Mouse (Mus musculus) spleen, postnatal 4 days (tissue): ENCODE measurements around the gene Crtc2.

Experiments used
- DNase-seq, 2 experiments: peaks; one replicate each; pipeline ENCODE4 v3.0.0; 2022; ENCODE audit warnings: low spot score in 2 of 2

Gene Crtc2

DNA sequence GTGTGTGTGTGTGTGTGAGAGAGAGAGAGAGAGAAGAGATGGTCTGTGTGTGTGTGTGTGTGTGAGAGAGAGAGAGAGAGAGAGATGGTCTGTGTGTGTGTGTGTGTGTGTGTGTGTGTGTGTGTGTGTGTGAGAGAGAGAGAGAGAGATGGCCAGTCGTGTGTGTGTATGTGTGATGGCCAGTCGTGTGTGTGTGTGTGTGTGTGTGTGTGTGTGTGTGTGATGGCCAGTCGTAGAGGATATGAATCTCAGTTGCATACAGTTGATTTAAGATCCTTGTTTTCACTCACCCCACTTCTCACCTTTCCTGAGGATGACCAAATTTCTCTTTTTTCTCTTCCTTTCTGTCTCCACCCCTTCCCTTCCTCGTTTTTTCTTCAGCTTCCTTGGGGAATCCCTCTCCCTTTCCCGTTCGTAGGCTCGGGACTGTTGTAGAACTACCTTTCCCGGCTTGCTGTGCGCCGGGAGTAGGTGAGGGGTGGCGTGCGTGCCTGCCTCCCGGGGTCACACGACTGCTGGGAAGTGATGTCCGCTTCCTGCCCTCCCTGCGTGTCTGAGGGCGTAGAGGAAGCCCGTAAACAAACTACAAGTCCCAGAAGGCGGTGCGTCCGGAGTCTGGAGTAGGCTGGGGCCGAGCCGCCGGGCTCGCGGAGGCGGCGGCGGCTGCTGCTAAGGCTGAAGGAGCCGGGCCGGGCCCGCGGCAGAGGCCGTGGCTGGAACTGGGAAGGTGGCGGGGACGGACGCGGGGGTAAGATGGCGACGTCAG lies at the start of gene Crtc2:
Gene Crtc2, plus strand, starts transcription at position 511 of the 766 bp plus-strand sequence.
- peak; percentile 92 to 94 for DNase-seq

DNA sequence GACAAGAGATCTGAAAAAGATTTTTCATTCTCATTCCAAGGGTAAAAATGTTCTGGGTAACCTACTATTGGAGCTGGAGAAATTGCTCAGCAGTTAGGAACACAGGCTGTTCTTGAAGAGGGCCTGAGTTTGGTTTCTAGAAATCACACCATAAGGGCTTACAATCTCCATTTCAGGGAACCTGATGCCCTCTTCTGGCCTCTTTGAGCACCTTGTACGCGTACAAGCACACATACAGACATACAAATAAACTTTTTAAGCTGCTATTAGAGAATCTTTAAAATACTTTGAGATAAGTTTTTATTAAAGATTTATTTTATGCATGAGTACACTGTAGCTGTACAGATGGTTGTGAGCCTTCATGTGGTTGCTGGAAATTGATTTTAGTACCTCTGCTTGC lies 49.4 kb upstream of the Crtc2 start:
- no peak for DNase-seq

DNA sequence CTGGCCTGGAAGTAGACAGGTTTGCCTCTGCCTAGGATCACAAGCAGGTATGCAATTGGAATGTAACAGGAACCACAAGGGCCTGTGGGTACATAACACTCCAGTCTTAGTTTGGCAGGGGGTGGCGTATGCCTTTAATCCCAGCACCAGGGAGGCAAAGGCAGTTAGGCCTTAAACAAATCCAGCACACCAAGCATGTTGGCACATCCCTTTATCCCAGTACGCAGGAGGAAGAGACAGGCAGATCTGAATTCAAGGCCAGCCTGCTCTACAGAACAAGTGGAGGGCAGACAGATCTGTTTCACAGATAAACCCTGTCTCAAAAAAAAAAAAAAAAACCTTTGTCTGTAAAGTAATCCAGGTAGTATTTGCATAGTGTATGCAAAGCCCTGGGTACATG lies 45.3 kb upstream of the Crtc2 start:
- DNase-seq: no peak

DNA sequence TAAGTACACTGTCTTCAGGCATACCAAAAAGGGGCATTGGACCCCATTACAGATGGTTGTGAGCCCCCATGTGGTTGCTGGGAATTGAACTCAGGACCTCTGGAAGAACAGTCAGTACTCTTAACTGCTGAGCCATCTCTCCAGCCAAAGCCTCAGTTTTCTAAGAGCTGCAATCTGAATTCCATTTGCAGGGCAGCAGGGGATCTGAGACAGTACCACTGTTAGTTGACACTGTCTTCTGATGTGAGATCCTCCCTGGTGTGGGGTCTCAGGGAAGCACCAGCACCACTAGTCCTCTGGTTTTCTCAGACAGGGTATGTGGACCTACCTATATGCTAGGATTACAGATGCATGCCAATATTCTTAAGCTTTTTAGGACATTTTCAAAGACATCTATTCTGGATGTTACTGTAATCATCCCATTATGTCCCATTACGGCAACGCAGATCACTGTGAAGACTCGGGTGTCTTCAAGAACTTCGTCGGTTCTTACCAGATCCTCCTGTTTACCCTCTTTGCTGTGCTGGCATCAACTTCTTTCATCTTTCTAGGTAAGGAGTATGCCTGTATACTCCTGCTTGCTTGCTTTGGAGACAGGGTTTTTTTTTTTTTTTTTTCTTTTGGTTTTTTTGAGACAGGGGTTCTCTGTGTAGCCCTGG lies 43.9 kb upstream of the Crtc2 start:
- DNase-seq: no peak

DNA sequence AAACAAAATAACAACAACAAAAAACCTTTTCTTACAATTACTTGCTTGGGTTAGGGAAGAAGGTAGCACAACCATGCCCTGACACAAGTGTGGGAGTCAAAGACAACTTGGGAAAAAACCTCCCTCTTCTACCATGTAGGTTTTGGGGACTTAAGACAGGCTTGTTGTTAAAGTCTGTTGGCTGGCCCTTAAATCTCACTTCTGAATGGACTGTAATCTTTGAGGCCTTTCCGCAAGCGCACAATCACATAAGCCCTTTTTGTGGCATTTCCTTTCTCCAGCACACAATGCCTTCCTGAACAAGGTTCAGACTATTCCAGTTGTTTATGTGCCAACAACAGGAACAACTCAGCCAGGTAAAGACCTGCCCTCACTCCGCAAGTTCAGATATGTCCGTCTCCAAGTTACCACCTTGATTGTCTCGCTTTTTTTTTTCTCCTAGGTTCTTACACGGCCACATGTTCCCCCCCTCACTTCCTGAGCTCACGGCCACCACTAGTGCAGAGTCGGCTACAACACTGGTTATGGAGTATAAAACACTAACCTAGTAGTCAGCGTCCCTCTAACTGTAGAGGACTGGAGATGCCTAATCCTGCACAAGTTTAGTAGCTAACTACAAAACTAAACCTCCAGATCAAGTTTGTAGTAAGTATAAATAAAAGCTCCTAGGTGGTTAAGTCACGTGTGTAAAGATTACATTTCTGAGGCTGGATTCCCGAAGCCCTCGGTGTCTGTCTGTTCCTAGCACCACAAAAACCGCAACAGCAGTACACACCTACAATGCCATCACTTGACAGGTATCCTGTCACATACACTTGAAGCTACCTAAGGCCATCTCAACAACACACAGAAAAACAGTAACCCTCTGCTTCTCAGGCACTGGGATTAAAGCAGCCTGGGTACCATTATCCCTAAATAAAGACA lies 42.2 kb upstream of the Crtc2 start:
- DNase-seq: no peak

DNA sequence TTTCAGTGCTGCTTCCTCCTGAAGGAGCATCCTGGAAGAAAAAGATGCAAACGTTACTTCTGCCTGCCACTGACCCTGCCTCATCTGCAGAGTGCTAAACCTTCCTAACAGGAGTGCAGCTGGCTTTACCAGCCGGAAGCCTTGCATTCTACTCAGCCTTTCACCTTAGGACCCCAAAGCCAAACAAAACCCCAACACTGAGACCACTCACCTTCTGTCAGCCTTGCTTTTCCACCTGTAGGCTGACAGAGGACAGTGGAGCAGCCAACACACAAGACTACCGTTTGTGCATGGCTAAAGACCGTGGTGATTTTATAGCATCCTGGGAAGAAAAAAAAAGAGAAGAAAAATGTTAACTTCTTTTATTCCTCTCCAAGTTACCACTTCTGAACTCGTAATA lies 41.2 kb upstream of the Crtc2 start:
- DNase-seq: no peak

DNA sequence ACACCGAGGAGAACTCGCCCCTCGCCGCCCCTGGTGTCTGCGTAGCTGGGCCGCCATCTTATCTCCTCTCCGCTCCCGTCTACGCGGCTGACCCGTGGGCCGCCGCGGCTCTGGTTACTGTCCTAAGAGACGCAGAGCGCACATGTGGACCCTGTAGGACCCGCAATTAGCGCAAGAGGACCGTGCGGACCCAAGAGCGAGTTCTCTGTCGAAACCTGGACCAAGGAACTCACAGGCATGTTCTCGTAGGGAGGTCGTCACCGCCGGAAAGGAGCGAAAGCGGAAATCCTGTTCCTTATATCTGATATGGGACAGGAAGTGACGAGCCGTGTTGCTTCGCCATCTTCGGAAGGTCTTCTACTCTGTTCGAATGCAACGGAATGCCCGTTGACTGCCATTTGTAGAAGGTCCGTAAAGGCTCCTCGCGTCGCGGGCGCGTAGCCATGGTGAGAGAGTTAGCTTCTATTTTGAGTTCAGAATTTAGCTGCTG lies 40.5 kb upstream of the Crtc2 start, which contains the start of the genes Rps27 and Rab13:
Gene Rps27, minus strand, starts transcription at position 275 of the 490 bp plus-strand sequence.
Gene Rab13, plus strand, starts transcription at position 319 of the 490 bp plus-strand sequence.
- DNase-seq: peak; percentile 83 to 90

DNA sequence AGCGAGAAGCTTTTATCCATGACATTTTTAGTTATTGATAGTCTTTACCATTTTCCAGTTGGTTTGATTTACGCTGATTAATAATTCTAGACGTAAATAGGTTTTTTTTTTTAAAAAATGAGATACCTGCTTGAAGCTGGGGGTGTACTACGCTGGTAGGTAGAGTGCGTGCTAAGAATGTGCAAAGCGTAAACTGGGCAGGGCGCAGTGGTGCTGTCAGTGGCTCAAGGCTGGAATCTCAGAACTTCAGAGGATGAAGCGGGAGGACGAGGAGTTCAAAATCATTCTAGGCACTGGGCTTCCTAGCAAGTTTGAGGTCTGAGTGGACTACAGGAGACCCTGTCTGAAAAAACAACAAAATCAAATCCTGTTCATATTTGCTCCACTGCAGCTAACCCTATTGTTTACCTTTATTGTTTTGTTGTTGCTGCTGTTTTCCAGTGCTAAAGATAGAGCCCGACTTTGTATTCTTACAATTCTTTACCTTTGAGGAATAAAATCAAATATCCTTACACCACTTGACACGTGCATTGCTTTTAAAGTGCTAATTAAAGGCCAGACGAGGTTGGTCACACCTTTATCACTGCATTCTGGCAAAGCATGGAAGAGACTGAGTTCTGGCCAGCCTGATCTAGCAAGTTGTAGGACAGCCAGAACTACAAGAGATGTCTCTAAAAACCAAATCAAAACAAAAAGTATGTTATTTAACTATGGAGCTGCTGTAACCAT lies 39.8 kb upstream of the Crtc2 start:
- no peak for DNase-seq

DNA sequence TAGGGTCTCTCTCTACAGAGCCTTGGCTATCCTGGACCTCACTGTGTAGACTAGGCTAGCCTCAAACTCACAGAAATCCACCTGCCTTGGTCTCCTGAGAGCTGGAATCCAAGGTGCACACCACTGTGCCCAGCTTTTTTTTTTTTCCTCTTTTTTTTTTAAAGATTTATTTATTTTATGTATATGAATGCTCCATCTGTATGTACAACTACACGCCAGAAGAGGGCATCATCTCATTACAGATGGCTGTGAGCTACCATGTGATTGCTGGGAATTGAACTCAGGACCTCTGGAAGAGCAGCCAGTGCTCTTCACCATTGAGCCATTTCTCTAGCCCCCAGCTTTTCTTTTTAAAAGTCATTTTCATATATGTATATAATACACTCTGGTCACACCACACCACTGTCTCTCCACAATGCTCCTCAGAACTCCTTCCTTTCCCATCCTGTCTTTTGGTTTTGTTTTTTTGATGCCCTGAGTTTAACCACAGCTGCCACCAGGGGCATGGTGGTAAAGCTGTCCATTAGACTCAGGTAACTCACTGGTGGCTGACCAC lies 38.1 kb upstream of the Crtc2 start:
- DNase-seq: no peak

DNA sequence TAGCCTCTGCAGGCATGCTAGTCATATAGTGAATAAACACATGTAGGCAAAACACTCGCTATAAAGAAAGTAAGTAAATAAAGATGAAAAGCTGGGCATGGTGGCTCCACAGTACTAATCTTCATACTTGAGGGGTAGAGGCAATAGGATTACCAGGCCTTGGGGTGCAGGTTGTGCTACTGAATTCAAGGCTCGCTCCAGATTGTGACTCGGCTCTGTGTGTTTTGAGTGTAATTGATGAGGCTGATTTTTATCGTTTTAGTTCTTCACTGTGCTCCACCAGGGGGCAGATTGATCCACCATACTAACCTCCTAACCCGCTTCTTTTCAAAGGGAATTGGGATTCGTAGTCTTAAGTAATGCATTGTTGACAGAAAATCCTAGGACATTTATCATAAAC lies 33.9 kb upstream of the Crtc2 start:
- peak in 1 of 2 experiments; percentile 37 for DNase-seq

DNA sequence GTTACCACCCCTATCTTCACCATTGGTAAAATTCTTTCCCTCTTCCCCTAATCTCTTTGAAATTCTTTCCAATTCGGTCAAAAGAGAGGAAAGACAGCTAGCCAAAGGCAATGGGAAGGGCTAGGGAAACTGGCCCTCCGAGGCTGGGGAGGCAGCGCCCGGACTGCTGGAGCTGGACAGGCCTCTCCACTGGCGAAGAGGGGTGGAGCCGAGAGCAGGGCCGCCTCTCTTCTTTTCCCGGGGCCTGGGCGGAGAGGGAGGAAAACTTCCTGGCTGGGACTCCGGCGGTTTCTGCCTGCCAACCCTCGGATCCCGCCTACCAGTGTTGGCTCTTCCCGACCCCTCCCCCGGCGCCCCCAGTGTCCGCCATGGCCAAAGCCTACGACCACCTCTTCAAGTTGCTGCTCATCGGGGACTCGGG lies 33.4 kb upstream of the Crtc2 start:
- DNase-seq: peak; percentile 41 to 74

DNA sequence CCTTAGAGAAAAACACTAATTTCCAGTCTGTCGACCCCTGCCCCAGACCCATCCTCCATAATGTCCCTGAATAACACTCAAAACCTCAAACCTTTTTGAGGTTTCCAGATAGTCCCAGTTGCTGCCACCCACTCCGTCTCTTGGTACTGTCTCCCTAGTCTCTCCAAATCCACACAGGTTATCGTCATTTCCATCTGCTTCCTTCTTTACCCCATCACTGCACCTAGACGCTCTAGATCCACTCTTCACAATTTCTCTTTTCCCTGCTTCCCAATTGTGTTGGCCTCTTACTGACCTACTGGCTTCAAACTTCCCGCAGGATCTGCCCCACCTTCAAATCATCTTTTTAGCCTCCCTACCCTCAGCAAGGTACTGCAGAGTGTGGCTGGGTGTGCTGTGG lies 32.8 kb upstream of the Crtc2 start:
- no peak for DNase-seq

DNA sequence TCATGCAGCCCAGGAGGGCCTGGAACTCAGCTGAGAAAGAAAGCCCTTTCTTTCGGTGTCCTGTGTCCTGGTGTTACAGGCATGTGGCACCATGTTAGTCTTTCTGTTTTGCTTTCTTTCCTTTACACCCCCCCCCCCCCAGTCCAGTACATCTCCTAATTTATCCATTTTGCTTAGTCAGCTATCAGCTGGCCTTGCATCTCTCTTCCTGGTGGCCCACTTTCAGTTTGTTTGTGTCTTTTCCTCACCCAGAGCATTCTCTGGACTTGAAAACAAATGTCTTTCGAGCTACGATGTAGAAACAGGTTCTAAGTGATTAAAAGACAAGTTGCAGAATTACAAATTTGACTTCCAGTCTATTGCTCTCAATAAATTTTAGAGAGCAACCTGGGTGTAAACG lies 31.5 kb upstream of the Crtc2 start:
- DNase-seq: no peak

DNA sequence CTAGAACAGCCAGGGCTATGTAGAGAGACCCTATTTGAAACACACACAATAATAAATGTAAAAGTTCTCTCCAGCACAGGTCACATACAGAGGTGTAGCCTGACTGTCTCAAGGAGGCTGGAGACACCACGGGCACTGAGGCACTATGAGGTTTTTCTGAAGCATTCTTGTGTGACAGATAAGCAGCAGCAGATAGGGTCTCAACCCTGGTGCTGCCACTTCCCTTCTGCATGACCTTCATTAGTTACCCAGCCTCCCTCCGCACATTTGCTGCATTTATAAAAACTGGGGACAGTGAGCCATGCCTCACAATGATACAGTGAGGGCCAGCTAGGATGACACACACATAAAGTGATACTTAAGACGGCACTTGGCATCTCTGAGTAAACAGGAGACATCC lies 31.0 kb upstream of the Crtc2 start:
- DNase-seq: no peak

DNA sequence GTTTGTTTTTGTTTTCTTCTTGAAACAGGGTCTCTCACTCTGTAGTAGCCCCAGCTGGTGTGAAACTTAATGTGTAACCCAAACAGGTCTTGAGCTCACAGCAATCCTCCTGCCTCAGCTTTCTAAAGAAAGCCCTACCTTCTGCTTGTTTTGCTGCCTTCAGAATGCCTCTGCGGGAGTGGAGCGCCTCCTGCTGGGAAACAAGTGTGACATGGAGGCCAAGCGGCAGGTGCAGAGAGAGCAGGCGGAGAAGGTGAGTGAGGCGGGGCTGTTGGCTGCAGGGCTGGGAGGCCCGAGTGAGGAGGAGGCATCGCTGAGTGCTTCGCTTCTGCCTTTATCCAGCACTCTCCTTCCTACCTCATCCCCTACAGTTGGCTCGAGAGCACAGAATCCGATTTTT lies 29.6 kb upstream of the Crtc2 start:
- DNase-seq: no peak

DNA sequence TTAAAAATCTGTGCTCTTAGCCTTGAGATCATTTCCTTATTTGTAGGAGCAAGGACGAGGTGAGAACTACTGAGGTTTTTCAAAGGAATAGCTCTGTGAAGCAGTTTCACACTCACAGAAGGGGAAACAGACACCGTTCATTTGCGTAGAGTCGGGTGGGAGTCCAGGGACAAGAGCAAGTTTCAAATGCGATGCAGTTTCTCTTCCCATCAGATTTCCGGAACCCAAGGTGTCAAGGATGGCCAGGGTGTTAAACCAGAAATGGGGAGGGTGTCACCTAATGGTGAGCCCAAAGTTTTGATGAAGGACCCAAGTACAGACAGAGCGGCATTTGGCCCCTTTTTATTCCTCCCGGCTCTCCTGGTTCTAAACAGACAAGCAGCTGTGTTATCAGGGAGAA lies 22.9 kb upstream of the Crtc2 start:
- DNase-seq: no peak

DNA sequence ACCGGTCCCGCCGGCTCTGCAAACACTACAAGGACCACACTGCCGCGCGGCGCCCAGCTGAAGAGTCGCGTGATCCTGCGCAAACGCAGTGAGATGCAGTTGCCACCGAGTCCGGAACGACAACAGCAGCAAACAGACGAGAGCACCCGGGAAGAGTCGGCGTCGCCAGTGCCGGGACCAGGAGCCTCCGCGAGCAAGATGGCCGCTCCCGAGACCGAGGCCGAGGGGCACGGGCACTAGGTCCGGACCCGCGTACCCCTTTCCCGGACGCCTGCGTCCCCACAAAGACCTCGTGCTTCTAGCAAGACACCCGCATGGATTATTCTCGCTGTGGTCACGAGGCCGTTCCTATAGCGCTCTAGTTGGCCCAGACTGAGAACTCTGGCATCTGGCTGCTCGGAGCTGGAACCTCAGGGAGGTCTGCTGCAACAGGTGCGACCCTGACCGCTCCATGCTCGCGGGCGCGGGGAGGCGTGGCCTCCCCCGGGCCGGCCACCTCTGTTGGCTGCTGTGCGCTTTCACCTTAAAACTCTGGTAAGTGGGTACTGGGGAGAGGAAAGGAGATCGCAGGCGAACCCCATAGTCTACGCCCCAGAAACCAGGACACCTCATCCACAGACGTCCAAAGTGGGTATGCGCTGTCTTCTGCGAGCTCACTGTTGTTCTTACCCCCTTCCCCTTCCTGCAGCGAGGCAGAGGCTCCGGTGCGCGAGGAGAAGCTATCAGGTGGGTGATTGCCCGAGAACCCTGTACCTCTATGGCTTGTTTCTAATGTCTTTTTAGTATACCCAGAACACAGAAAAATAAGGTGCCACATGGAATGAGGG lies 22.2 kb upstream of the Crtc2 start, which contains the start of gene Jtb:
Gene Jtb, plus strand, starts transcription at position 91 of the 827 bp plus-strand sequence.
- peak; percentile 87 to 93 for DNase-seq

DNA sequence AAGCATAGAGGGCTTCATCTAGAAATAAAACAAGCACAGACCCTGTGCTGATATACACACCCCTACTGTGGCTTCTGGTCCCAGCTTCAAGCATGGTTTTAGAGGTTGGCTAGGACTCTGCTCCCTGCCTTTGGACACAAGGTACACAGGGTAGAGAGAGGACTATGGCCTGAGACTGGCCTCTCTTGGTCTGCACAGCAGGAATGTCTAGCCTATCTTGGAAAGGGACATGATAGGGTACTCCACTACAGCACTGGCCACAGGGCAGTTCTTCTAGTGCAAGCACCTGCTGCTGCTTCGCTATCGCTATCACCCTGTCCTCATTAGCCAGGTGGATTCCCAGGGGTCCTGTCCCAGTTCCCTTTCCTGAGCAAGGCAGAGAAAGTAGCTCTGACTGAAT lies 12.7 kb upstream of the Crtc2 start:
- DNase-seq: no peak

DNA sequence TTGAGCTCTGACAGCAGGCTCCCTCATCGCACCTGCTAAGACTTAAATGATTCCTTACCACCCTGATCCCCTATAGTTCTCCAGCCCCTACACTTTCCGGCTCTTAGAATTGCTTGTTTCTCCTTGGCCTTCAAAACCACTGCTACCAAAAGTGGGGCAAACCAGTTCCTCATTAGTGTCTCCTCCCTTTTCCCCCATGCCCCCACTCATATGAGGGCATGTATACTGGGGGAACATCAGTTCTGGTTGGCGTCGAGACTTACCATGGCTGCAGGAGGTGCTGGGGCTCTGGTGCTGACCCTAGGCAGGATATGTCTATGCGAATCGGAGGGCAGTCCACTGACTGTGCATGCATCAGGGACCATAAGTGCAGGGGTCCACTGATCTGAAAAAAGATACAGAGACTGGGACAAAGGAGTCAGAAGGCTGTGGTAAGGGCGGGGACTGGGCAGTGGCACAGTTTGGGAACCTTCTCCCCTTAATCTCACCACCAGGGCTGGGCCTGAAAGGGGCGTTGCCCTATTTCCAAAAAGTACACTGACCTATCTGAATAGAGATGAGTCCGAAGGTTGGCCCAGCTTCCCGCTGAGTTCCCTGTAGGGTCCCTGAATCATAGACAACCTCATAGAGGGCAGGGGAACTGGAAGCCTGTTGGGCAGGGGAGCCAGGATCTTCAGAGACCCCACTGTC lies 12.1 kb upstream of the Crtc2 start:
- no peak for DNase-seq
